Mouse (Mus musculus): ENCODE results near the gene Notch3.

The Notch3 gene

GRCm38 (mm10) chr17:32176919-32177318 is 10.3 kb upstream of the Notch3 start:
- no peaks in the 10 kb centered on the region for H3K36me3 ChIP-seq (ENCODE audit: insufficient read depth, low read length)
- H3K4me1 ChIP-seq (replicated peaks; ENCODE audit: low read depth, low read length): peaks cover 14% of the 10 kb centered on the region
- peaks cover 28% of the 10 kb centered on the region for H3K27me3 ChIP-seq (ENCODE audit: insufficient read depth, low read length)
- no peaks in the 10 kb centered on the region for H3K9me3 ChIP-seq (ENCODE audit: low read length)
- no peak overlapping the region for H3K4me3 ChIP-seq (replicated peaks; ENCODE audit: low read length)
- TF ChIP-seq POU5F1 (IDR thresholded peaks at IDR 0.05; ENCODE audit: borderline replicate concordance, low read length) (no peak), CTCF (conservative IDR thresholded peaks at IDR 0.05; ENCODE audit: low read length) (no peak), NANOG (IDR thresholded peaks at IDR 0.05; ENCODE audit: borderline replicate concordance, low read length) (no peak)

DNA sequence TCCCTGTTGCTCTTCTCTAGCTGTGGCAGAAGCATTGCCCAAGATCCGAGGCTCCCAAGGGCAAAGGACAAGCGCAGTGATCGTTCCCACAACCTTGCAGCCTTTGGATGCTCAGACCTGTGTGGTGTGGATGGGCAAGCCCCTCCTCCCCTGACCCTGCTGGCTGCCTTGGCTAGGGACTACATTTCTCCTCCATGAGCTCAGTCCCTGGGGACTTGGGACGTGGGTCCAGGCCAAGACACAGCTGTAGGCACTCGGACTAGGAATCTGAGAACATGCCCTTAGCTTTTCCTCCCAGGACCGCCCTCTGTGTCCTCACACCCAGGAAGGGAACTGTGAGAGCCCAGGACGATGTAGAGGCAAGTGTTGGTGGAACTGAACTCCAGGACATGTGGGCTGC is 6.5 kb upstream of the Notch3 start:
- Histone ChIP-seq H3K36me3 (ENCODE audit: insufficient read depth, low read length) (no peaks in the 10 kb centered on the region), H3K9me3 (ENCODE audit: low read length) (no peaks in the 10 kb centered on the region), H3K4me1 (replicated peaks; ENCODE audit: low read depth, low read length) (peaks cover 9% of the 10 kb centered on the region), H3K4me3 (replicated peaks; ENCODE audit: low read length) (no peak overlapping the region), H3K27me3 (ENCODE audit: insufficient read depth, low read length) (peaks cover 26% of the 10 kb centered on the region)
- TF ChIP-seq NANOG (IDR thresholded peaks at IDR 0.05; ENCODE audit: borderline replicate concordance, low read length): no peak

DNA sequence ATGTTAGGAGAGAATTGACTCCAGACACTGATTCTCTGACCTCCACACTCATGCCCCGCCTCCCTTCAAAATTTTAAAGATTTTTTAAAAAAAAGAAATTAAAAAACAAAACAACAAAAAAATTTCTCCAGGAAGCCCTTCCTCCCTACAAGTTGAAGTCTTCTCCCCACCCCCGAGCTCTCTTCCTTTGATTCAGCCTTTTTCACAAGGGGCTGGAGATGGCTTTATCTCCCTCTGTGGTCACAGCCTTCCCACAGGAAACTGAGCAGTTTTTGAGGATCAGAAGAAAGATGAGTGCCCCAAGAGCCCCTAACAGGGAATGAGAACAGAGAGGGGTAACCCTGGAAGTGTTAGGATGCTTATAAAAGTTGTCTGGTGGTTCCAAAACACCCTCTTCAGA is 5.8 kb upstream of the Notch3 start:
- no peak for TF ChIP-seq NANOG (IDR thresholded peaks at IDR 0.05; ENCODE audit: borderline replicate concordance, low read length)
- TF ChIP-seq CTCF (conservative IDR thresholded peaks at IDR 0.05; ENCODE audit: low read length): no peak
- TF ChIP-seq POU5F1 (IDR thresholded peaks at IDR 0.05; ENCODE audit: borderline replicate concordance, low read length): no peak
- Histone ChIP-seq H3K27me3 (ENCODE audit: insufficient read depth, low read length) (peaks cover 29% of the 10 kb centered on the region), H3K9me3 (ENCODE audit: low read length) (no peaks in the 10 kb centered on the region), H3K36me3 (ENCODE audit: insufficient read depth, low read length) (no peaks in the 10 kb centered on the region), H3K4me3 (replicated peaks; ENCODE audit: low read length) (no peak overlapping the region), H3K4me1 (replicated peaks; ENCODE audit: low read depth, low read length) (peaks cover 11% of the 10 kb centered on the region)

DNA sequence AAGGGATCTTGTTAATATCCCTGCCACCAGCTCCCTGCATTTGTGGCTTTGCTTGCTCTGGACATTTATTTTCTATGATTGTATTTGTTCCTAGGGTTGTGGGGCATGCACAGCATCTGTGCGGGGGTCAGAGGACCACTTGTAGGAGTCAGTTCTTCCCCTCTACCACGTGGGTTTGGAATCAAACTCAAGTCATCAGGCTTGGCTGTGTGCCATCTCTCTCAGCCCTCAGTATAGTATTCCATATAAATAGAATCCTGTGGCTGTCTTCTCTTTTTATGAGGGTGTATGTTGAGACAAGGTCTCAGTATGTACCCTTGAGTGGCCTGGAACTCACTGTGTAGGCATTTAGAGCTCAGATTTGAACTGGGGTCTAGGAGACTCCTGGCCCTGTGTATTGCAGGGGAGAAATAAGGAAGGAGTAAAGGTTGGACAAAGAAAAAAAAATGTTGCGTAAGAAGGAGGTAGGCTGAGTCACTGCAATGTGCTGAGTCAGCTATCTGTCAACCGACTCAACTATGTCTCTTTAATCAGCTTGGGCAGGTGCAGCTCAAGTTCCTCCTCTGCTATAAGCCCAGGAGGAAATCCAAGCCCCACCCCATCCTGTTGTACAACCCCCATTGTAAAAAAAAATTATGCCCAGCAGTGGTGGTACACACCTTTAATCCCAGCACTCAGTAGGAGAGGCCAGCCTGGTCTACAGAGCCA is 3.0 kb upstream of the Notch3 start:
- TF ChIP-seq POU5F1 (IDR thresholded peaks at IDR 0.05; ENCODE audit: borderline replicate concordance, low read length): no peak
- no peak for TF ChIP-seq CTCF (conservative IDR thresholded peaks at IDR 0.05; ENCODE audit: low read length)
- no peak for TF ChIP-seq NANOG (IDR thresholded peaks at IDR 0.05; ENCODE audit: borderline replicate concordance, low read length)
- peaks cover 25% of the 10 kb centered on the region for H3K27me3 ChIP-seq (ENCODE audit: insufficient read depth, low read length)
- no peaks in the 10 kb centered on the region for H3K36me3 ChIP-seq (ENCODE audit: insufficient read depth, low read length)
- no peaks in the 10 kb centered on the region for H3K9me3 ChIP-seq (ENCODE audit: low read length)
- no peak overlapping the region for H3K4me3 ChIP-seq (replicated peaks; ENCODE audit: low read length)
- H3K4me1 ChIP-seq (replicated peaks; ENCODE audit: low read depth, low read length): peaks cover 28% of the 10 kb centered on the region

GRCm38 (mm10) chr17:32165803-32166595 is 653 bp downstream of the Notch3 start:
- peaks cover 56% of the 10 kb centered on the region for H3K4me1 ChIP-seq (replicated peaks; ENCODE audit: low read depth, low read length)
- peak overlapping the region; percentile 87 for H3K4me3 ChIP-seq (replicated peaks; ENCODE audit: low read length)
- peaks cover 52% of the 10 kb centered on the region for H3K27me3 ChIP-seq (ENCODE audit: insufficient read depth, low read length)
- H3K9me3 ChIP-seq (ENCODE audit: low read length): no peaks in the 10 kb centered on the region
- TF ChIP-seq NANOG (IDR thresholded peaks at IDR 0.05; ENCODE audit: borderline replicate concordance, low read length) (no peak), CTCF (conservative IDR thresholded peaks at IDR 0.05; ENCODE audit: low read length) (no peak), POU5F1 (IDR thresholded peaks at IDR 0.05; ENCODE audit: borderline replicate concordance, low read length) (no peak)
- peaks cover 6% of the 10 kb centered on the region; the same call in 1 of the 2 replicates for H3K36me3 ChIP-seq (ENCODE audit: insufficient read depth, low read length)

GRCm38 (mm10) chr17:32165266-32165802 is 1.3 kb downstream of the Notch3 start:
- H3K36me3 ChIP-seq (ENCODE audit: insufficient read depth, low read length): peaks cover 11% of the 10 kb centered on the region
- TF ChIP-seq CTCF (conservative IDR thresholded peaks at IDR 0.05; ENCODE audit: low read length) (no peak), POU5F1 (IDR thresholded peaks at IDR 0.05; ENCODE audit: borderline replicate concordance, low read length) (no peak), NANOG (IDR thresholded peaks at IDR 0.05; ENCODE audit: borderline replicate concordance, low read length) (no peak)
- H3K9me3 ChIP-seq (ENCODE audit: low read length): no peaks in the 10 kb centered on the region
- H3K4me3 ChIP-seq (replicated peaks; ENCODE audit: low read length): peak overlapping the region; percentile 87
- peaks cover 63% of the 10 kb centered on the region for H3K4me1 ChIP-seq (replicated peaks; ENCODE audit: low read depth, low read length)
- peaks cover 57% of the 10 kb centered on the region for H3K27me3 ChIP-seq (ENCODE audit: insufficient read depth, low read length)

GRCm38 (mm10) chr17:32164780-32165179 is 1.9 kb downstream of the Notch3 start:
- TF ChIP-seq POU5F1 (IDR thresholded peaks at IDR 0.05; ENCODE audit: borderline replicate concordance, low read length): no peak
- TF ChIP-seq CTCF (conservative IDR thresholded peaks at IDR 0.05; ENCODE audit: low read length): no peak
- TF ChIP-seq NANOG (IDR thresholded peaks at IDR 0.05; ENCODE audit: borderline replicate concordance, low read length): no peak
- H3K4me1 ChIP-seq (replicated peaks; ENCODE audit: low read depth, low read length): peaks cover 61% of the 10 kb centered on the region
- H3K27me3 ChIP-seq (ENCODE audit: insufficient read depth, low read length): peaks cover 57% of the 10 kb centered on the region

DNA sequence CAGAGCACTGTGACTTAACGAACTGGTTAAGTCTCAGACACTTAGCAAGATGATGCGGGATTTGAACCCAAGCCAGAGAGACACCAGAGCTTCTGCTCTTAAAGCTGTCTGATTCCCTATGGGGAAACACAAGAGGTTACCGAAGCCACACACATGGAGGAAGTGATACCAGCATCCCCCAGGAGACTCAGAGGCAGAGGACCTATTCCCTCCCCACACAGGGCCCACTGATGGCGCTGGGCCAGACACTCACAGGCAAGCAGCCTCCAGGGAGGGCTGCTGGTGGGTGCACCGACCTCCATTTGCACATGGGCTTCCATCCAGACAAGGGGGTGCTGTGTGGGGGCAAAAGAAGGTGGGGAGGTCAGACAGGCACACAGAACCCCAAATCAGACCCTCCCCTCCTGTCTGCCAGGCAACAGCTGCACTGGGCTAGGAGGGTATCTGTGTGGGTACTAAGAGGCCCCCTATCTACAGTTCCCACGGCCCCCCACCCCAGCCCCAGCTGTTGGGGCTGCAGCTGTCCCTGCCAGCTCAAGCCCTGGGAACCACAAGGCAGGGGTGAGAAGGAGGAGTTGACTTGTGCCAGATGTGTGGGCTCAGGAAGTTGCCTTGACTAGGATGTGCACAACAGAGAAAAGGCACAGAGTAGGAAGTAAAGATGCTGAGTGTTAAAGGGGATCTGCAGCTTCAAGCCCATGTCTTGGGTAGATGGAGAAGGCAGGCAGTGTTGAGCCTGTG is 2.6 kb downstream of the Notch3 start:
- Histone ChIP-seq H3K27me3 (ENCODE audit: insufficient read depth, low read length) (peaks cover 52% of the 10 kb centered on the region), H3K9me3 (ENCODE audit: low read length) (no peaks in the 10 kb centered on the region)

More at GRCm38 (mm10) chr17:32164780-32165179, 1.9 kb downstream of the Notch3 start:
- H3K9me3 ChIP-seq (ENCODE audit: low read length): no peaks in the 10 kb centered on the region
- peak overlapping the region; percentile 87; the same call in 1 of the 2 replicates for H3K4me3 ChIP-seq (replicated peaks; ENCODE audit: low read length)
- H3K36me3 ChIP-seq (ENCODE audit: insufficient read depth, low read length): peaks cover 11% of the 10 kb centered on the region

More for the DNA sequence above, 2.6 kb downstream of the Notch3 start:
- Histone ChIP-seq H3K4me1 (replicated peaks; ENCODE audit: low read depth, low read length) (peaks cover 60% of the 10 kb centered on the region), H3K36me3 (ENCODE audit: insufficient read depth, low read length) (peaks cover 11% of the 10 kb centered on the region), H3K4me3 (replicated peaks; ENCODE audit: low read length) (no peak overlapping the region)
- TF ChIP-seq POU5F1 (IDR thresholded peaks at IDR 0.05; ENCODE audit: borderline replicate concordance, low read length): no peak
- TF ChIP-seq CTCF (conservative IDR thresholded peaks at IDR 0.05; ENCODE audit: low read length): no peak
- no peak for TF ChIP-seq NANOG (IDR thresholded peaks at IDR 0.05; ENCODE audit: borderline replicate concordance, low read length)
